Mouse (Mus musculus) thymus, postnatal 10 days (tissue): ENCODE results near the gene Tmprss11e.

Source experiments
- DNase-seq, 2 experiments: peaks; one replicate each; pipeline ENCODE4 v3.0.0; 2021; ENCODE audit warnings: low spot score in 2 of 2

The Tmprss11e gene

GRCm38 (mm10) chr5:86745715-86746114 lies at the start of gene Tmprss11e:
Gene Tmprss11e, minus strand, starts transcription at chr5:86745815.
- DNase-seq: no peak

- DNase-seq: no peak
Measured at GRCm38 (mm10) chr5:86792807-86793206, 47.2 kb upstream of the Tmprss11e start.

- DNase-seq: no peak
Measured at GRCm38 (mm10) chr5:86792249-86792648, 46.6 kb upstream of the Tmprss11e start.

- no peak for DNase-seq
Measured at GRCm38 (mm10) chr5:86789954-86790353, 44.3 kb upstream of the Tmprss11e start.

- DNase-seq: no peak
Measured at GRCm38 (mm10) chr5:86786798-86787197, 41.2 kb upstream of the Tmprss11e start.

GRCm38 (mm10) chr5:86784205-86784604 lies 38.6 kb upstream of the Tmprss11e start:
- DNase-seq: no peak

- DNase-seq: no peak
Measured at GRCm38 (mm10) chr5:86783059-86783458, 37.4 kb upstream of the Tmprss11e start.

GRCm38 (mm10) chr5:86778471-86778870 lies 32.9 kb upstream of the Tmprss11e start:
- no peak for DNase-seq

- no peak for DNase-seq
Measured at GRCm38 (mm10) chr5:86776941-86777340, 31.3 kb upstream of the Tmprss11e start.

GRCm38 (mm10) chr5:86771010-86771409 lies 25.4 kb upstream of the Tmprss11e start:
- DNase-seq: no peak

- DNase-seq: no peak
Measured at GRCm38 (mm10) chr5:86769015-86769658, 23.5 kb upstream of the Tmprss11e start.

- DNase-seq: no peak
Measured at GRCm38 (mm10) chr5:86742796-86743195, 2.8 kb downstream of the Tmprss11e start.

GRCm38 (mm10) chr5:86741146-86741545 lies 4.5 kb downstream of the Tmprss11e start:
- no peak for DNase-seq

- DNase-seq: no peak
Measured at GRCm38 (mm10) chr5:86735808-86736207, 9.8 kb downstream of the Tmprss11e start.

GRCm38 (mm10) chr5:86730587-86730986 lies 15.0 kb downstream of the Tmprss11e start:
- DNase-seq: no peak

- no peak for DNase-seq
Measured at GRCm38 (mm10) chr5:86728574-86728973, 17.0 kb downstream of the Tmprss11e start.

GRCm38 (mm10) chr5:86727033-86727432 lies 18.6 kb downstream of the Tmprss11e start:
- DNase-seq: no peak

- no peak for DNase-seq
Measured at GRCm38 (mm10) chr5:86725021-86725420, 20.6 kb downstream of the Tmprss11e start.

- DNase-seq: no peak
Measured at GRCm38 (mm10) chr5:86722820-86723460, 22.7 kb downstream of the Tmprss11e start.

- DNase-seq: no peak
Measured at GRCm38 (mm10) chr5:86714967-86715366, 30.6 kb downstream of the Tmprss11e start.

- DNase-seq: no peak
Measured at GRCm38 (mm10) chr5:86704923-86705322, 40.7 kb downstream of the Tmprss11e start.

GRCm38 (mm10) chr5:86684667-86685066 lies 60.9 kb downstream of the Tmprss11e start:
- peak; percentile 4 to 14 for DNase-seq

- no peak for DNase-seq
Measured at GRCm38 (mm10) chr5:86676262-86676661, 69.4 kb downstream of the Tmprss11e start, which contains the start of gene Tmprss11b. Gene Tmprss11b, minus strand, starts transcription at chr5:86676362.
